Mouse (Mus musculus): ENCODE results near the gene Impdh2.

GRCm38 (mm10) chr9:108531496-108531895 is 28.6 kb upstream of the Impdh2 start:
- TF ChIP-seq POLR2A (IDR thresholded peaks at IDR 0.05; ENCODE audit: control insufficient read depth, extremely low read depth, insufficient read depth, low read length, poor library complexity): no peak
- TF ChIP-seq CTCF (IDR thresholded peaks at IDR 0.05; ENCODE audit: borderline replicate concordance, control insufficient read depth, extremely low read depth, insufficient read depth, low read length, poor library complexity): no peak
